Mouse (Mus musculus): Measurements from ENCODE around the gene Pacrg. TPM values are rescaled to one million over a fixed set of nuclear protein-coding genes. Genes with fewer than 3 reads are reported as not detected.

The Pacrg gene
- total and polyA plus RNA-seq, 2 experiments from 2014 or later, result 9.5 to 26.1 TPM

GRCm38 (mm10) chr17:10496066-10496465 is 344.0 kb downstream of the Pacrg start:
- Histone ChIP-seq H3K27me3 (ENCODE audit: insufficient read depth, low read length) (no peaks in the 10 kb centered on the region), H3K4me3 (ENCODE audit: low read length) (no peak overlapping the region), H3K9me3 (ENCODE audit: low read length) (no peaks in the 10 kb centered on the region), H3K27ac (no peak overlapping the region), H3K4me2 (ENCODE audit: low read depth, low read length) (no peak overlapping the region), H3K9ac (replicated peaks; ENCODE audit: low read length) (no peak overlapping the region), H3K36me3 (ENCODE audit: insufficient read depth, low read length) (no peaks in the 10 kb centered on the region), H3K4me1 (ENCODE audit: insufficient read depth, low read length) (peaks cover 11% of the 10 kb centered on the region; the same call in 1 of the 2 replicates)
- ATAC-seq, result no peak
- TF ChIP-seq CTCF (IDR thresholded peaks at IDR 0.05; ENCODE audit: low read depth), result no peak
- DNase-seq (ENCODE audit: low spot score), result no peak
- WGBS, result 76% methylated on average over 8 of the region's 8 CpGs

GRCm38 (mm10) chr17:10495588-10495987 is 344.5 kb downstream of the Pacrg start:
- no peak for DNase-seq (ENCODE audit: low spot score)
- peaks cover 9% of the 10 kb centered on the region; the same call in 1 of the 2 replicates for H3K4me1 ChIP-seq (ENCODE audit: insufficient read depth, low read length)
- WGBS, result 39% methylated on average over 8 of the region's 8 CpGs
- H3K27ac ChIP-seq, result no peak overlapping the region
- no peak for ATAC-seq
- H3K9ac ChIP-seq (replicated peaks; ENCODE audit: low read length), result no peak overlapping the region
- H3K27me3 ChIP-seq (ENCODE audit: insufficient read depth, low read length), result no peaks in the 10 kb centered on the region
- no peaks in the 10 kb centered on the region for H3K36me3 ChIP-seq (ENCODE audit: insufficient read depth, low read length)
- H3K4me3 ChIP-seq (ENCODE audit: low read length), result no peak overlapping the region
- TF ChIP-seq CTCF (IDR thresholded peaks at IDR 0.05; ENCODE audit: low read depth), result no peak
- no peaks in the 10 kb centered on the region for H3K9me3 ChIP-seq (ENCODE audit: low read length)
- H3K4me2 ChIP-seq (ENCODE audit: low read depth, low read length), result no peak overlapping the region

GRCm38 (mm10) chr17:10493124-10493523 is 347.0 kb downstream of the Pacrg start:
- Histone ChIP-seq H3K27ac (no peak overlapping the region; the same call in 1 of the 2 replicates), H3K27me3 (ENCODE audit: insufficient read depth, low read length) (no peaks in the 10 kb centered on the region), H3K9me3 (ENCODE audit: low read length) (no peaks in the 10 kb centered on the region), H3K4me3 (ENCODE audit: low read length) (no peak overlapping the region), H3K4me2 (ENCODE audit: low read depth, low read length) (no peak overlapping the region), H3K36me3 (ENCODE audit: insufficient read depth, low read length) (no peaks in the 10 kb centered on the region), H3K9ac (replicated peaks; ENCODE audit: low read length) (no peak overlapping the region), H3K4me1 (ENCODE audit: insufficient read depth, low read length) (peaks cover 6% of the 10 kb centered on the region; the same call in 1 of the 2 replicates)
- TF ChIP-seq CTCF (IDR thresholded peaks at IDR 0.05; ENCODE audit: low read depth), result peak; percentile 75
- WGBS, result 13% methylated on average over 3 of the region's 3 CpGs
- ATAC-seq (peak; percentile 66; the same call in 1 of the 2 replicates), DNase-seq (ENCODE audit: low spot score) (peak; percentile 63)

GRCm38 (mm10) chr17:10490374-10491169 is 349.5 kb downstream of the Pacrg start:
- WGBS, result 48% methylated on average over 8 of the region's 8 CpGs
- peak; percentile 47 for DNase-seq (ENCODE audit: low spot score)
- H3K9me3 ChIP-seq (ENCODE audit: low read length), result no peaks in the 10 kb centered on the region
- peak overlapping the region; percentile 43 for H3K27ac ChIP-seq
- 0 out of 2 replicates have a peak, but pooled peaks have one; percentile 64 for ATAC-seq
- no peak overlapping the region for H3K4me2 ChIP-seq (ENCODE audit: low read depth, low read length)
- no peaks in the 10 kb centered on the region for H3K27me3 ChIP-seq (ENCODE audit: insufficient read depth, low read length)
- no peak overlapping the region for H3K4me3 ChIP-seq (ENCODE audit: low read length)
- H3K9ac ChIP-seq (replicated peaks; ENCODE audit: low read length), result no peak overlapping the region
- TF ChIP-seq CTCF (IDR thresholded peaks at IDR 0.05; ENCODE audit: low read depth), result no peak
- no peaks in the 10 kb centered on the region for H3K36me3 ChIP-seq (ENCODE audit: insufficient read depth, low read length)
- no peaks in the 10 kb centered on the region; the same call in 1 of the 2 replicates for H3K4me1 ChIP-seq (ENCODE audit: insufficient read depth, low read length)

GRCm38 (mm10) chr17:10488873-10489272 is 351.2 kb downstream of the Pacrg start:
- TF ChIP-seq CTCF (IDR thresholded peaks at IDR 0.05; ENCODE audit: low read depth), result no peak
- ATAC-seq (no peak), DNase-seq (ENCODE audit: low spot score) (peak; percentile 43)
- Histone ChIP-seq H3K9me3 (ENCODE audit: low read length) (no peaks in the 10 kb centered on the region), H3K9ac (replicated peaks; ENCODE audit: low read length) (no peak overlapping the region), H3K4me3 (ENCODE audit: low read length) (no peak overlapping the region), H3K27ac (no peak overlapping the region), H3K27me3 (ENCODE audit: insufficient read depth, low read length) (no peaks in the 10 kb centered on the region), H3K36me3 (ENCODE audit: insufficient read depth, low read length) (no peaks in the 10 kb centered on the region), H3K4me1 (ENCODE audit: insufficient read depth, low read length) (no peaks in the 10 kb centered on the region; the same call in 1 of the 2 replicates), H3K4me2 (ENCODE audit: low read depth, low read length) (no peak overlapping the region)
- 61% methylated on average over 2 of the region's 2 CpGs for WGBS

- no peaks in the 10 kb centered on the region for H3K9me3 ChIP-seq (ENCODE audit: low read length)
- no peak overlapping the region for H3K9ac ChIP-seq (replicated peaks; ENCODE audit: low read length)
- H3K27me3 ChIP-seq (ENCODE audit: insufficient read depth, low read length), result no peaks in the 10 kb centered on the region
- H3K36me3 ChIP-seq (ENCODE audit: insufficient read depth, low read length), result no peaks in the 10 kb centered on the region
- DNase-seq (ENCODE audit: low spot score) (no peak), ATAC-seq (peak; percentile 66)
- H3K4me1 ChIP-seq (ENCODE audit: insufficient read depth, low read length), result no peaks in the 10 kb centered on the region
- 0 out of 2 replicates have a peak overlapping the region, but pooled peaks have one; percentile 51 for H3K27ac ChIP-seq
- H3K4me3 ChIP-seq (ENCODE audit: low read length), result no peak overlapping the region
- 43% methylated on average over 6 of the region's 6 CpGs for WGBS
- no peak for TF ChIP-seq CTCF (IDR thresholded peaks at IDR 0.05; ENCODE audit: low read depth)
- H3K4me2 ChIP-seq (ENCODE audit: low read depth, low read length), result no peak overlapping the region
Measured at GRCm38 (mm10) chr17:10483945-10484546, 356.1 kb downstream of the Pacrg start.

Data from hindbrain, postnatal 0 days (tissue).